Mouse (Mus musculus) adrenal gland, adult 18-20 months (tissue): ENCODE measurements around the gene Dip2a. TPM values are rescaled to one million over a fixed set of nuclear protein-coding genes. Genes with fewer than 3 reads are reported as not detected.
A peak's percentile ranks its signal among the peaks of the same experiment; 100 is the strongest.

Experiments
- DNase-seq, 2 experiments: peaks; one replicate each; pipeline ENCODE4 v3.0.0; 2021 to 2022; ENCODE audit warnings: low spot score in 2 of 2
- long read RNA-seq, 2 experiments: library from polyadenylated mRNA; stranded (forward); transcript quantifications; one replicate each; pipeline ENCODE4 v2.0.0; 2021
- total RNA-seq, 2 experiments: library from RNA; stranded (reverse); gene quantifications; 1 replicate in 1 of 2; 2 replicates in 1 of 2; pipeline ENCODE4 v1.2.3; 2021

The Dip2a gene
- 10 to 100 TPM; 22.1 to 23.7 TPM for total RNA-seq
- long read RNA-seq, experiment 1, full-length matches to known transcripts, result 3 of 10 reads
- long read RNA-seq, experiment 1, partial matches to known transcripts, result 7 of 10 reads
- long read RNA-seq, experiment 1, other reads (novel, unspliced or antisense), result 0 of 10 reads
- long read RNA-seq, experiment 2, partial matches to known transcripts, result 5 of 8 reads
- long read RNA-seq, experiment 2, other reads (novel, unspliced or antisense), result 3 of 8 reads

- DNase-seq, result peak; percentile 97 to 98
Measured at GRCm38 (mm10) chr10:76344711-76345539, at the start of gene Dip2a. Gene Dip2a (minus strand): TSS chr10:76345291.

GRCm38 (mm10) chr10:76392596-76392995, 47.5 kb upstream of the Dip2a start:
- DNase-seq, result no peak

- DNase-seq, result peak in 1 of 2 experiments; percentile 13
Measured at GRCm38 (mm10) chr10:76391786-76392185, 46.7 kb upstream of the Dip2a start.

- DNase-seq, result no peak
Measured at GRCm38 (mm10) chr10:76391166-76391565, 46.1 kb upstream of the Dip2a start.

DNA sequence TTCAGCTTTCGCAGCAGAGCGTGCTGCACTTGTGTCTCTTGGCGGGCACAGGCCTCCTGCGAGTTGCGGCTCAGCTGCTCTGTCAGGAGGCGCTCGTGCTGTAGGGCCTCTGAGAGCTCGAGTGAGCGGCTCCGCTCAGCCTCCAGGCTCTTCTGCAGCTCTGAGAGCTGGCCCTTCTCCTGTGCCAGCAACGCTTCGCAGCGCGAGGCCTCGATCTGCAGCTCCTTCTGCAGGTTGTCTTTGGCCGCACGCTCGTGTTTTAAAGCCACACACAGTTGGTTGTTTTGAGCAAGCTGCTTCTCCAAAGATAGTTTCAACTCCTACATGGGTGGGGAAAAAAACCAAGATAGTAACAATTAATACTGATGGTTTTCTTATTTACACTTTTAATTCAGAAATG, 29.9 kb upstream of the Dip2a start:
- no peak for DNase-seq

- no peak for DNase-seq
Measured at GRCm38 (mm10) chr10:76371736-76372135, 26.6 kb upstream of the Dip2a start.

DNA sequence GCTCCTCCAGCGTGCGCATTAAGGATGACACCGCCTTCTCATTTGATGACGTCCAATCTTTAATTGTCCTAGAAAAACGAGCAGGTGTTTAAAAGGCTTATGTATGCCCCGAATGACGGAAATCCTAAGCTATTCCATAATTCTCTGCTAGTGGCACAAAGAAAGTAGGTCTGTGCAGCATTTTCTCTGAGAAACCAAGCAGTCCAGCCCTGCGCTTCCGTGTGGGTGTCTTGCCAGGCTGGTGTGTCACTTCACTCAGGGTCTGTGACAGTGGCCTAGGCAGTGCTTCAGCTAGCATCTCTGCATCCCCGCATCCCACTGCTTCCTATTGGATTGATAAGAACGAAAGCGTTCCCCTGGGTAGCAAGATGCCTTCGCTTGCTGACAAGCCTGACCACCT, 23.7 kb upstream of the Dip2a start:
- no peak for DNase-seq

DNA sequence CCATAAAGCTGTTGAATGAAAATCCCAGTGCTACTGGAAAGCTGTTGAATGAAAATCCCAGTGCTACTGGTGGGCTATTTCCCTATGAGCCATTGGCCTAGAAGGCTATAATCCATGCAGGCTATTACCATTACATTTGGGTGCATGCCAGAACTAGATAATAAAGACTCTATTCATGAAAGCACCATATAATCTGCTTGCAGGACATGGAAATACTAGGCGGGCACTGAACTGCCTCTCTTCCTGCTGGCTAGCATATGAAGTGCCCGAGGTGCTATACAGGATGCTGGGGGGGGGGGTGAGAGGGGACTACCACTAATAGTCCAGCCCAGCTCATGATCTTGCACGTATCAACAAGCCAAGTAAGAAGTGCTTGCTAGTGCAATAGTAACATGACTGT, 18.1 kb upstream of the Dip2a start:
- DNase-seq, result no peak

DNA sequence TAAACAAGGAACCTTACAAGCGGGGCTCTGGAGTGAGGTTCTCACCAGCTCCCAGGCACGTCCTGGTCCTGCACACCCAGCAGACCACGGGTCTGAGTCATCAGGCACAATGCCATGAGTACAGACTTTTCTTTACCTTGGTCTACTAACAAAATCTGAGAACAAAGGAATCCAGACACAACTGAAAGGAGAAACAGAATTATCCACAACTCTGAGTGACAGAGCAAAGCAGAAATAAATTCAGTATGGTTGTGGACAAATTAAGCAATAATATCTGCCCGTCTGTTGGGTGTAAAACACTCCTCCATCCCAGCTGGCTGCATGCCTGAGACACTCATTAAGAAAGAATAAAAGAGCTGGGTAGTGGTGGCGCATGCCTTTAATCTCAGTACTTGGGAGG, 13.4 kb upstream of the Dip2a start:
- no peak for DNase-seq

DNA sequence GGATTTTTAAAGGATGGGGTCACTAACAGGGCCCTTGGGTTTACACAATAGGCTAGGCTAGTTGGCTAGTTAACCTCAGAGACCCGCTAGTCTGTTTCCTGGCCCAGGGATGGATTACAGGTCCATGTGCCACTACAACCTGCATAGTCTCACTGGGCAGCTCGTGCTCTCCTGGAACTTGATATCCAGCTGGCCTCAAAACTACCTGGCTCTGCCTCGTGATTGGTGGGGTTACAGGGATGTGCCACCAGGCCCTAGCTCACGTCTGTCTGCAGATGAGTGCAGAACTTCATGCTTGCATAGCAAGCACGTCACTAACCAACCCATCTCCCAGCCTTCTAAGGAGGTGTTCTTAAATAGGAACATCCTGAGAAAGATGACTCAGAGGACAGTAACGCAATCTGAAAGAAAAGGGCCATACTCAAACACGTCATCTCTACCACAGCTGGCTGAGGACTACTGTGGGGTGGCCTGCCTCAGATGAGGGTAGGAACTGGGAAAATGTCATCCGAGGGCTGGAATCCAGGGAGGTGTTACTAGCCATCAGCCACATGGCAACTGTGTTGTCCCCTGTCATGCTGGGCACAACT, 12.3 kb upstream of the Dip2a start:
- DNase-seq, result no peak

- DNase-seq, result no peak
Measured at GRCm38 (mm10) chr10:76354974-76355373, 9.9 kb upstream of the Dip2a start.

DNA sequence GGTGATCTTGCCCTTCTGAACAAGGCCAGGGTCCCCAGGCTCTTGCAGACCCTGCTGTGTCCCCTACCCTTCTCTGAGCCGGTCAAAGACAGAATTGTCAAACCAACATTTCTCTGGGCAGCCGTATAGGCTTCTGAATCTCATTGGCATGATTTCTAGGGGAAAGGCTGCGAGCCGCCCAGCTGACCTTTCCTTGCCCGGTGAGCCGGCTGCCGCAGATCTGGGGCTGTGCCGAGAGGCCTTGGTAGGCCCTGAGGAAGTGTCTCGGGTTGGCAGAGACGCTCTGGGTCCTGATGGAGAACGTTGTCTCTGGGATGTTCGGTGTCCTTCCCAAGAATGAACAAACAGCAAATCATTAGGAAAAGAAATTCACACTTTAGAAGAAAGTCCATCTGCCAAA, 8.9 kb upstream of the Dip2a start:
- no peak for DNase-seq

- DNase-seq, result no peak
Measured at GRCm38 (mm10) chr10:76351953-76352352, 6.9 kb upstream of the Dip2a start.

DNA sequence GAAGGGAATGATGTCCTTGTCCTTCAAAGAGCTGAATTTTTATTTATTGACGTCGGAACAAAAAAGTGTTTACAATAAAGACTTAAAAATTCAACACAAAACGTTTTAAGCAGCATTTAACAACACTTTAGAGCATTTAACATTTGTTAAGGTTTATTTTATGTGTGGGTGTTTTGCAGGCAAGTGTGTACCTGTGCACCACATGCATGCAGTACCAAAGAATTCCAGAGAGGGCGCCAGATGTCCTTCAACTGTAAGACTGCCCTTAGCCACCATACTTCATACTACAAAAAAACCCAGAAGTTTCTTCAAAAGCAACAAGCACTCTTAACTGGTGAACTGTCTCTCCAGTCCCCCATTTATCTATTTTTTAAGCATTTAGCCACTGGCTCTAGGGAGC, 1.5 kb upstream of the Dip2a start:
- DNase-seq, result peak; percentile 40 to 41

DNA sequence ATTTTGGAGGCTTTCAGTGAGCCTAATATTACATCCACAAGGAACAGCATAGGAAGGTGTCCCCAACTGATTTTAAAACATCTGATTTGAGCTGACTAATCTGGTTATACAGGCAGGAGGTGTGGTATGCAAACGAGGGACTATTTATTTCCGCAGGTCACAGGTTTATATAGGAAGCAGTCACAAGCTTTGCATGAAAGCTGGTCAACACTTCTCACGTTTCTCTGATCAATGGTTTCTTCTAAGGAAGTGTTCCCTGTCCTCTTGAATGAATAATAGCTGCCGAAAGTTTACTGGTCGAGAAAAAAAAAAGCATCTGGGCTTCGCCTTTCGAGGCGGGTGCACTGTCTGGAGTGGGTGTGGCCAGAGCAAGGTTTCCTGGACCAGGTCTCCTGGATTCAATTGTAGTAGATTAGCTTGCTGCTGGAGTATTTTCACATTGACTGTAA, 976 bp upstream of the Dip2a start:
- no peak for DNase-seq

- no peak for DNase-seq
Measured at GRCm38 (mm10) chr10:76345540-76345902, 430 bp upstream of the Dip2a start.

- DNase-seq, result no peak
Measured at GRCm38 (mm10) chr10:76334350-76334749, 10.7 kb downstream of the Dip2a start.

GRCm38 (mm10) chr10:76332040-76332439, 13.1 kb downstream of the Dip2a start:
- DNase-seq, result no peak

DNA sequence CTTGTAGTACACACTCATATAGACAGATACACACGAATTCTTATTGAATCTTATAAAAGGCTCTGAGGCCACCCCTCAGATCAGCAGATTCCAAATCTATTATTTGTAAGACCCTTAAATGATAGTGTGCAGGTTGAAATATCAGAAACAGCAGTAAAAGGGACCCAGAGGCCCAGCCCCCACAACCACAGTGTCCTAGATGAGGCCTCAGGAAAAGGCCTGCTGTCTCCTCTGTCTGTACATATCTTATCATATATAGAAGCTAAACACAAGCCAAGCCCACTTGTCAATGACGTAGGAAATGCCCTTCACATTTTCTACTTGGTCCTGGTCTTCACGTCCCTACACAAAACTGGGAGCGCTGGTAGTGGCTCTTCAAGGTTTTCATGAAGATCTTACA, 16.0 kb downstream of the Dip2a start:
- DNase-seq, result no peak

GRCm38 (mm10) chr10:76328574-76328973, 16.5 kb downstream of the Dip2a start:
- DNase-seq, result no peak

GRCm38 (mm10) chr10:76326304-76327006, 18.6 kb downstream of the Dip2a start:
- DNase-seq, result peak; percentile 38 to 44

DNA sequence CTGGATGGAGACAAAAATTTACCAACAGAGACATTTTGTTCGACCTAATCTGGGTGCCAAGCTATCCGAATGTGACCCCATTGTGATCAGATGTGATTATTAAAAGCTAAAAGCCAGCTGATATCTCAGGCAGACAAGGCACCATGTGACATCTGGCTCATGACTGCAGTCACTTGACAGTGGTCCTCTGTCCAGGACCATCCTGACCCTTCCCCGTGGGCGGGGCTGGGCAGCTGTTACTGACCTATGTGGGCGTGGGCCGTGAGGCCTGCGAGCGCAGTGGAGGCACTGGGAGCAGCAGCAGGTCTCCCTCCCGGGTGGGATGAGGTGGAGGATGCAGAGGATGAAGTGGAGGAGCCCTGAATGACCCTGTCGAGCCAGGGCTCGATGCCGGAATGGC, 27.5 kb downstream of the Dip2a start:
- no peak for DNase-seq
